Mouse (Mus musculus): ENCODE measurements at regions not wholly inside any gene's neighbourhood (a gene's known extent, or its start where the extent isn't known, plus 50 kb on each side); places are given as distances from the start of the nearest gene placed in this dataset.

- TF ChIP-seq CTCF (IDR thresholded peaks at IDR 0.05; ENCODE audit: borderline replicate concordance, insufficient read depth, low read length) (no peak), POLR2A (IDR thresholded peaks at IDR 0.05; ENCODE audit: low read depth, low read length) (no peak)
These were observed 84.7 kb upstream of the Tmem189 start for GRCm38 (mm10) chr2:167774166-167774805.
